Mouse (Mus musculus): ENCODE measurements around the gene Sass6.
A peak's percentile ranks its signal among the peaks of the same experiment; 100 is the strongest.

GRCm38 (mm10) chr3:116594728-116595602 lies at the start of gene Sass6:
- TF ChIP-seq CTCF (IDR thresholded peaks at IDR 0.05; ENCODE audit: insufficient read depth, low read length) (no peak), POLR2A (IDR thresholded peaks at IDR 0.05; ENCODE audit: borderline replicate concordance, extremely low read depth, low read depth, low read length) (peak; percentile 51; the same call in 1 of the 2 replicates)

Data from lung, adult 2 months (tissue).